Mouse (Mus musculus): ENCODE measurements around the gene Cfap299. TPM values are rescaled to one million over a fixed set of nuclear protein-coding genes. Genes with fewer than 3 reads are reported as not detected.

The Cfap299 gene
- total and polyA plus RNA-seq, 2 experiments from 2014 or later: 0.81 to 5.3 TPM

DNA sequence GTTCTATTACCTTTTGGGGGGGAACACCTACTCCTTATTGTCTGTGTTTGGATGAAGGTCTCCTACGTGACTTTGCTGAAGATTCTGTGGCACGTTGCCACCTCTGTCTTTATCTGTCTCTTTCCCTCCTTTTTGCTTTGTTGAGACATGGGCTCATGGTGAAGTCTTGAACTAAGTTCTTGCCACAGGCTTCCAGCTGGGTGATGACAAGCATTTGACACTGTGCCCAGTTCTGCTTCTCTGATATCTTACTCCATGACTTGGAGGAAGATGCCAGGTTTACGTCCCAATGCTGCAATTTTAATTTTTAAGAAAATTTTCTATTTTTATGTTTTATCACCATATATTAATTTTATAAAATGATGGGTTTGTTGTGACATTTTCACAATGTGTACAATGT is 147.4 kb downstream of the Cfap299 start:
- Histone ChIP-seq H3K4me3 (ENCODE audit: low read depth, low read length) (no peak overlapping the region), H3K4me2 (ENCODE audit: low read depth) (no peak overlapping the region), H3K4me1 (ENCODE audit: insufficient read depth) (no peaks in the 10 kb centered on the region), H3K9ac (no peak overlapping the region), H3K9me3 (ENCODE audit: low read length) (no peaks in the 10 kb centered on the region), H3K27ac (ENCODE audit: low read depth, low read length) (no peak overlapping the region), H3K36me3 (ENCODE audit: insufficient read depth) (no peaks in the 10 kb centered on the region), H3K27me3 (ENCODE audit: insufficient read depth, low read length) (no peaks in the 10 kb centered on the region)
- TF ChIP-seq CTCF (IDR thresholded peaks at IDR 0.05; ENCODE audit: low read depth): no peak
- 73% methylated on average over 3 of the region's 3 CpGs for WGBS
- no peak for DNase-seq
- ATAC-seq: no peak

DNA sequence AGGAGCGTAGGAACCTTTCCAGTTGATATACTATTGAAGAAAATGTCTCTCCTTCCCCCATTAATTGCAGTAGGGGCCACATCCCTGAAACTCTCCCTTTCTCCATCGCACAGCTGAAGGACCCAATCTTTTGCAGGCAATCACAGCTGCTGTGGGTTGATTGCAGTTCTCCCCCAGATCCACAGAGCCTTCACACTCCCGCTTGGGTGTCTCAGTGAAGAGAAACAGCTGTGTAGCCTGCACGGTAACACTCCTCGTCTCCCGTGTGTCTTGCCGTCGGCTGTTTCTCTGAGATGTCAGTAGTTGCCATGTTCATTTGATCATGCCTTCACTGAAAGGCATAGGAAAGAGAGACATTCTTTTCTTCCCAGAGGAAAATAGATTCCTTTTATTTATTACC is 148.2 kb downstream of the Cfap299 start:
- no peak for ATAC-seq
- WGBS: 85% methylated on average over 8 of the region's 8 CpGs
- no peak overlapping the region for H3K4me3 ChIP-seq (ENCODE audit: low read depth, low read length)

DNA sequence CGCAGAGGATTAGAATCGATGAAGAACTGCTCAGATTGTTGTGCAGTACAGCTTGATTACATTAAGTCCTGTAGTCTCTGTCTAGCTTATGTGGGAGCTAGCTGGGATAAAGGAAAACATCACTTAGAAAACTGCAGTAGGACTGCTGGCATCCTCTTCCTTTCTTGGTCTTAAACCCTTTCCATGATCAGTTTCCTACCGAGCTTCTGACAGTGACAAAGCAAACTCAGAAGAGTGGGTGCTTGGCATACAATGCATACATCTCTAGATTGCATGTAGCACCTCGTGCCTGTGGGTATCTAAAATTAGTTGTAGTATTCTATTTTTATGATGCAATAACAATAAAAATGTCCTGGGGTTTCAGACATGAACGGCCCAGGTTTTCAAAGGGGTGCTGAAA is 154.4 kb downstream of the Cfap299 start:
- Histone ChIP-seq H3K27me3 (ENCODE audit: insufficient read depth, low read length) (no peaks in the 10 kb centered on the region), H3K9ac (no peak overlapping the region), H3K27ac (ENCODE audit: low read depth, low read length) (no peak overlapping the region), H3K36me3 (ENCODE audit: insufficient read depth) (no peaks in the 10 kb centered on the region), H3K9me3 (ENCODE audit: low read length) (no peaks in the 10 kb centered on the region), H3K4me3 (ENCODE audit: low read depth, low read length) (no peak overlapping the region), H3K4me1 (ENCODE audit: insufficient read depth) (no peaks in the 10 kb centered on the region), H3K4me2 (ENCODE audit: low read depth) (no peak overlapping the region)
- no peak for ATAC-seq
- no peak for DNase-seq
- no peak for TF ChIP-seq CTCF (IDR thresholded peaks at IDR 0.05; ENCODE audit: low read depth)
- 76% methylated on average over 5 of the region's 5 CpGs for WGBS

More for the DNA sequence above, 148.2 kb downstream of the Cfap299 start:
- Histone ChIP-seq H3K4me1 (ENCODE audit: insufficient read depth) (no peaks in the 10 kb centered on the region), H3K4me2 (ENCODE audit: low read depth) (no peak overlapping the region), H3K27me3 (ENCODE audit: insufficient read depth, low read length) (no peaks in the 10 kb centered on the region), H3K27ac (ENCODE audit: low read depth, low read length) (no peak overlapping the region), H3K9ac (no peak overlapping the region), H3K36me3 (ENCODE audit: insufficient read depth) (no peaks in the 10 kb centered on the region), H3K9me3 (ENCODE audit: low read length) (no peaks in the 10 kb centered on the region)
- no peak for TF ChIP-seq CTCF (IDR thresholded peaks at IDR 0.05; ENCODE audit: low read depth)
- DNase-seq: no peak

DNA sequence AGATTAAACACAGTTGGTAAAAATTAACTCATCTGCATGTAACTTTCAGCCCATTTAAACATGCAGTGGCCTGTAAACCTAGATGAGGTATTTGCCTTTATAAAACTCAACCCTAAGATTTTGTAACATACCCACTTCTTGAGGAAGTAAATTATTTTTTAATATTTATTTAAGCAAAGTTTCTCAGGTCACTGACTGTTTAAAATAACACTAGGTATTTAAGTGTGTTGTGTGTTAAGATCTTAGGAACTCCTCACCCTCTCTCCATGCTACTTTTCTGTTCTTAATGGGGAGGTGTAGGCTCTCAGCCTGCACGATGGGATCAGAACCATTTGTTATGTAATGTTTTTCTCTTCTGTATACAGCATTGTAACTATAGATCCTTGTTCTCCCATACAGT is 156.1 kb downstream of the Cfap299 start:
- Histone ChIP-seq H3K27me3 (ENCODE audit: insufficient read depth, low read length) (no peaks in the 10 kb centered on the region), H3K27ac (ENCODE audit: low read depth, low read length) (no peak overlapping the region), H3K9ac (no peak overlapping the region), H3K36me3 (ENCODE audit: insufficient read depth) (no peaks in the 10 kb centered on the region), H3K9me3 (ENCODE audit: low read length) (no peaks in the 10 kb centered on the region), H3K4me1 (ENCODE audit: insufficient read depth) (no peaks in the 10 kb centered on the region), H3K4me2 (ENCODE audit: low read depth) (no peak overlapping the region), H3K4me3 (ENCODE audit: low read depth, low read length) (no peak overlapping the region)
- WGBS: 86% methylated on average over 1 of the region's 1 CpGs
- DNase-seq (no peak), ATAC-seq (no peak)
- TF ChIP-seq CTCF (IDR thresholded peaks at IDR 0.05; ENCODE audit: low read depth): no peak

DNA sequence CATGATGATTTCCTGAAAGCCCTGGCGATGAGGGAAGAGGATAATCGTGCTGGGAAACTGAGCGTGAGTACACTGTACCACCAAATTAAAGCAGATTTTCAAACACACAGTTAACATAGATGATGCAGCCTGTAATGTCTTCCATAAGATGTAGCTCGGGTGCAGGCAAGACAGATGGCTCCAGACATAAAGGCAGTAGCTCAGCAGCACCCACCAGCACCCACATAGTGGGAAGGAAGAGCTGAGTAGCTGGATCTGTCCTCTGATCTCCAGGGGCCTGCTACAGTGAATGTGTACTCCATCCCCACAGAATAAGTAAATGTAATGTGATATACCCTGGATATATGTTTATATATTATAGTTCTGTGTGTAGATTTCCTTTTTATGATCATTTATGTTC is 169.2 kb downstream of the Cfap299 start:
- Histone ChIP-seq H3K27me3 (ENCODE audit: insufficient read depth, low read length) (no peaks in the 10 kb centered on the region), H3K9me3 (ENCODE audit: low read length) (no peaks in the 10 kb centered on the region), H3K36me3 (ENCODE audit: insufficient read depth) (no peaks in the 10 kb centered on the region), H3K4me1 (ENCODE audit: insufficient read depth) (no peaks in the 10 kb centered on the region), H3K9ac (no peak overlapping the region), H3K4me3 (ENCODE audit: low read depth, low read length) (no peak overlapping the region), H3K4me2 (ENCODE audit: low read depth) (no peak overlapping the region), H3K27ac (ENCODE audit: low read depth, low read length) (no peak overlapping the region)
- DNase-seq: peak; percentile 6
- no peak for ATAC-seq
- WGBS: 74% methylated on average over 4 of the region's 4 CpGs
- TF ChIP-seq CTCF (IDR thresholded peaks at IDR 0.05; ENCODE audit: low read depth): no peak

DNA sequence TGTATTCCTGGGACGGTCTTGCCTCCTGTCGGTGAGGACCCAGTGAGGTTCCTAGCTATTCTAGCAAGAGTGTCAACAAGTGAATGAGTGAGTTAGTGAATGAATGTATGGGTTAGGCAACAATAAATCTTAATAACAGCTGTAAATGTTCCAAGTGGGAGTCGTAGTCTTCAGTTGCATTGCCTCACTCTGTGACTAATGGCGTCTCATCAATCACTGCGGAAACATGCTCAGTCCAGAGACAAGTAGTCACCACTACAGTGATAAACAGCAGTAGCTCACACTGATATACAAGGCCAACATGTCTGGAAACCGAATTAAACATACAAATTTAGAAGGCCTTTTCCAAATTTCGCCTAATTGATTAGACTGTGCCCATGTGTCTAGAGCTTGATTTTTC is 187.1 kb downstream of the Cfap299 start:
- Histone ChIP-seq H3K9ac (no peak overlapping the region), H3K9me3 (ENCODE audit: low read length) (no peaks in the 10 kb centered on the region), H3K36me3 (ENCODE audit: insufficient read depth) (no peaks in the 10 kb centered on the region), H3K4me3 (ENCODE audit: low read depth, low read length) (no peak overlapping the region), H3K4me1 (ENCODE audit: insufficient read depth) (no peaks in the 10 kb centered on the region), H3K27me3 (ENCODE audit: insufficient read depth, low read length) (no peaks in the 10 kb centered on the region), H3K27ac (ENCODE audit: low read depth, low read length) (no peak overlapping the region), H3K4me2 (ENCODE audit: low read depth) (no peak overlapping the region)
- WGBS: 88% methylated on average over 7 of the region's 7 CpGs
- DNase-seq (no peak), ATAC-seq (no peak)
- no peak for TF ChIP-seq CTCF (IDR thresholded peaks at IDR 0.05; ENCODE audit: low read depth)

DNA sequence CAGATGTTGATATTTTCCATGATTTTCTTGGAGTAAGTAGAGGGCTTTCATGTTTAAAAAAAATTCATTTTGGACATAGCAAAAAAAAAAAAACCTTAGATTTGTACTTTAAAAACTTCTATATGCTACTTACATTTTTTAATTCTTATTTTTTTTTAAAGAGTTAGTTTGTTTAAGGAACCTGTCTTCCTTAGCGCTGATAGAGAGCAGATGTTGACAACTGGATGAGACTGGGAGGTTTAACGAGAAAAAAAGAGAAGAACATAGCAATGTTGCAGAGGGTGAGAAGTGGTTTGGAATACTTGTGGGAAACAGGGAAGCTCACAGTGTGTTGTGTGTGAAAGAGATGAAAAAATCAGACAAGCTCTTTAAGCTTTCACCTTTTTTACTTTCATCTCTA is 191.0 kb downstream of the Cfap299 start:
- Histone ChIP-seq H3K27me3 (ENCODE audit: insufficient read depth, low read length) (no peaks in the 10 kb centered on the region), H3K9ac (no peak overlapping the region), H3K9me3 (ENCODE audit: low read length) (no peaks in the 10 kb centered on the region), H3K27ac (ENCODE audit: low read depth, low read length) (no peak overlapping the region), H3K4me3 (ENCODE audit: low read depth, low read length) (no peak overlapping the region), H3K4me2 (ENCODE audit: low read depth) (no peak overlapping the region), H3K36me3 (ENCODE audit: insufficient read depth) (no peaks in the 10 kb centered on the region), H3K4me1 (ENCODE audit: insufficient read depth) (no peaks in the 10 kb centered on the region)
- no peak for ATAC-seq
- TF ChIP-seq CTCF (IDR thresholded peaks at IDR 0.05; ENCODE audit: low read depth): no peak
- WGBS: 86% methylated on average over 2 of the region's 2 CpGs
- no peak for DNase-seq
